Mouse (Mus musculus): ENCODE results near the gene Tln1.
A peak's percentile ranks its signal among the peaks of the same experiment; 100 is the strongest.
"Not testable (repeated sequence)": the region's sequence is repeated elsewhere in the genome, so short reads cannot be mapped to it uniquely, and the experiment has no call there.

Gene Tln1

DNA sequence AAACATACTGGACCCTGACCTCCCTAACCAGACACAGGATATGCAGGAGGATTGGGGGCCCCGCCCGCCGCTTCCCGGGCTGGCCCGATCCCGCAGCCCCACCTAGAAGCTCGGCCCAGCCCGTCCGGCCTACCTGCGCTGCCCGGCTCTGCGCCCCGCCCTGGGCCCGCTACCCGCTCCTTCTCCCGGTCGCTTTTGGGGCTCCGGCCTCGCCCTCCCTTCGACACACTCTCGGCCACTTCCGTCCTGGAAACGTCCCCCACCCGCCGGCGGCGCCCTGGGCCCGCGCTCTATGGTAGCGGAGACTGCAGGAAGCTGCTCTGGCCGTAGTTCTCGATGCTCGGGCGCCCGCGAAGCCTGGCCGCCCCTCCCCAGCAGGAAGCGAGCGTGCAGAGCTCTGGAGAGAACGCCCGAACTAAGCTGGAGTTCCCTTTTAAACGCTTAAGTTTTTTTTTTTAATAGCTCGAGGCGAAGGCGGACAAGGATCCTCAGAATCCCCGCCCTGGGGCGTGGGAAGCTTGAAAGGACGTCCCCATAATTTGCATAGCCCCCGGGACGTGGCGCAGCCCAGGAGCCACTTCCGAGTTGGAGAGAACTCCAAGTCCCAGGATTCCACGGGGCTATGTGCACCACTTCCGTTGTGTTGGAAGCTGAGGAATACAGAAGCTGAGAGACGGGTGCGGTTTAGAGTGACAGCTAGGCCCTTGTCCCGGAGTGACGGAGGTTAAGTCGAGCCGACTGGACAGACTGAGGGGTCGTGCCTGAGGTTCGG lies at the start of gene Tln1, which contains the start of gene Creb3:
Tln1 (minus strand) TSS at position 695 of the 772 bp plus-strand sequence.
Creb3 (plus strand) TSS at position 336 of the 772 bp plus-strand sequence.
- peak; percentile 90 for DNase-seq (ENCODE audit: low read depth, low spot score)

GRCm38 (mm10) chr4:43604751-43605685 lies 42.5 kb upstream of the Tln1 start:
- DNase-seq (ENCODE audit: low read depth, low spot score) = peak; percentile 72

DNA sequence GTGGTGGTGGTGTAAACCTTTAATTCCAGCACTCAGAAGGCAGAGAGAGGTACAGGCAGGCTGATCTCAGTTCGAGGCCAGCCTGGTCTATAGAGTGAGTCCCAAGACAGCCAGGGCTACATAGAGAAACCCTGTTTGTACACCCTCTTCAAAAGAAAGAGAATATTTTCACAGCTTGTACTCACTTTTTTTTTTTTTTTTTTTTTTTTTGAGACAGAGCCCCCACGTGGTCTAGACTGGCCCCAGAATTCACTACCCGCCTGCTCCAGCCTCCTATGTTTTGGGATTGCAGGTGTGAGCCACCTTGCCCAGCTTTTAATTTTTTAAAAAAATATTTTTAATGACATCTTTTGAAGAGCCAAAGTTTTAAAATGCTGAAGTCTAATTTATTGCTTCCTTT lies 41.6 kb upstream of the Tln1 start:
- no peak for DNase-seq (ENCODE audit: low read depth, low spot score)

- DNase-seq (ENCODE audit: low read depth, low spot score) = no peak
These were observed 37.9 kb upstream of the Tln1 start for GRCm38 (mm10) chr4:43600195-43600934.

DNA sequence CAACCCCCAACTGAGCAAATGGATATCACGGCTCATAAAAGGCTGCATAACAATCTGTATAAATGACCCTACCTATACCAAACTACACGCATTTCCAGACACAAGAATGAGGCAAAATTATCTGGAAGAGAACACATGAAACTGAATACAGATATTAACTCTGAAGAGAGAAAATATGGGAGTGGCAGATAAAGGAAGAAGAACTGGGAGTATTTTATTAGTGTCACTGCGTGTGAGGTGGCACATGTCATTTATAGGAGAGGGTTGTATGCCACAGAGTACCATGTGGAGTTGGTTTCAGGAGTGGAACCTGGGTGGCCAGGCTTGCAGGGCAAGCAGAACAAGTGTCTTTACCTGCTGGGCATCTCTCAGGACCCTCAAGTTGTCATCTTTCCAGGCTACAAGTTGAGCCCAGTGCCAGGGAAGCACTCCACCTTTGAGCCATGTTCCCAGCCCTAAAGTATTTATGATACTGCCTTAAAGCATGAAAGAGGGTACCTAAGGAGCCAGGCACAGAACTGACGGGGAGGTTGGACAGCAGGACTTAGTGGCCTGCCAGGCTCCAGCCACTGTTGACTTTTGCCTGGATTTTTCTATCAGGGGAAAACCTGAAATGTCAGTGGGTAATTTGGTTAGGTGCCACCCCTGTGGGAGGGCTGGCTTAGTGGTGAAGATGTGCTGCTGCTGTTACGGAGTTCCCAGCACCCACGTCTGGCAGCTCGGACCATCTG lies 36.3 kb upstream of the Tln1 start:
- peak; percentile 48 for DNase-seq (ENCODE audit: low read depth, low spot score)

GRCm38 (mm10) chr4:43598200-43598599 lies 35.7 kb upstream of the Tln1 start:
- peak; percentile 77 for DNase-seq (ENCODE audit: low read depth, low spot score)

DNA sequence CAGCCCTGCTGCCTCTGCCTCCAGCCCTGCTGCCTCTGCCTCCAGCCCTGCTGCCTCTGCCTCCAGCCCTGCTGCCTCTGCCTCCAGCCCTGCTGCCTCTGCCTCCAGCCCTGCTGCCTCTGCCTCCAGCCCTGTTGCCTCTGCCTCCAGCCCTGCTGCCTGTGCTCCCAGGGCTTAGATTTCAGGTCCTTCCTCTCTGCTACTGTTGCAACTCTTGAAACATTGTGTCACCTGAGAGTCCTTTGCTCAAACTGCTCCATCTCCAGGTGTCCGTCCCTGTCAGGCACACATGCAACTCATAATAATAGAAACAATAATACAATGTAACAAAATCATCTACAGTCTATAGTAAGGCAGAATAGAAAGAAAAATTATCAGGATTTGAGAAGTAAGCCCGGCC lies 34.1 kb upstream of the Tln1 start:
- DNase-seq (ENCODE audit: low read depth, low spot score) = not testable (repeated sequence)

- DNase-seq (ENCODE audit: low read depth, low spot score) = no peak
These were observed 31.0 kb upstream of the Tln1 start for GRCm38 (mm10) chr4:43593453-43593852.

DNA sequence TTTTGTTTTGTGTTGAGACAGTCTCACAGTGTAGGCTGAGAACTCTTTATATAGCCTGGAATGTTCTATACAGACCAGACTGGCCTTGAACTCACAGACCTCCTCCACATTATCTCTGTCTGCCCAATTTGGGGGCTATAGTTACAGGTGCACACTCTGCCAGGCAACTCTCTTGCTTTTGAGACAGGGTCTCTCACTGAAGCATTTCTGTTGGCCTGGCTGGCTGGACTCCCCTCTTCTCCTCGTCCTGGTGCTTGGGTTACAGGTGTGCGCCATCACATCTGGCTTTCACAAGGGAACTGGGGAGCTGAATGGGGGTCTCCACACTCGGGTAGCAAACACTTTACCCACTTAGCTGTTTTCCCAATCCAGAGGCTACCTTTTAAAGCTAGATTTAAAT lies 29.5 kb upstream of the Tln1 start:
- no peak for DNase-seq (ENCODE audit: low read depth, low spot score)

- no peak for DNase-seq (ENCODE audit: low read depth, low spot score)
These were observed 29.1 kb upstream of the Tln1 start for GRCm38 (mm10) chr4:43591543-43591942.

GRCm38 (mm10) chr4:43587681-43588080 lies 25.2 kb upstream of the Tln1 start:
- DNase-seq (ENCODE audit: low read depth, low spot score) = no peak

DNA sequence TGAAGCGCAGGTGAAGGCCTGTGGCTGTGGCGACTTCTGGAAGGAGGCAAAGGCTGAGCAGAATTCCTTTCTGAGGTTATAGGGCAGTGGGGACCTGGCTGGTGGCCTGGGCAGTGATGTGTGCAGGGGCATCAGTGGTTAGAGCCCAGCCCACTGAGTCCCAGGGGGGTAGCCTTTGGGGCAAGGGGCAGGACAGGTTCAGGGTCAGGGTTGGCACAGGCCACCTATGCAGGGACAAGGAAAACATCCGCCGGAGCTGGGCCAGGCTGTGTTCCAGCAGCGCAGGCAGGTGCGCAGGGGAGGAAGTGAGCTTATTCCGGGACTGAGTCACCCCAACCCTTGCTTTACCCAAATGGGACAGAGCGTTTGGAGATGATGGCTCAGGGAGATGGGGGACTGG lies 23.9 kb upstream of the Tln1 start:
- DNase-seq (ENCODE audit: low read depth, low spot score) = no peak

DNA sequence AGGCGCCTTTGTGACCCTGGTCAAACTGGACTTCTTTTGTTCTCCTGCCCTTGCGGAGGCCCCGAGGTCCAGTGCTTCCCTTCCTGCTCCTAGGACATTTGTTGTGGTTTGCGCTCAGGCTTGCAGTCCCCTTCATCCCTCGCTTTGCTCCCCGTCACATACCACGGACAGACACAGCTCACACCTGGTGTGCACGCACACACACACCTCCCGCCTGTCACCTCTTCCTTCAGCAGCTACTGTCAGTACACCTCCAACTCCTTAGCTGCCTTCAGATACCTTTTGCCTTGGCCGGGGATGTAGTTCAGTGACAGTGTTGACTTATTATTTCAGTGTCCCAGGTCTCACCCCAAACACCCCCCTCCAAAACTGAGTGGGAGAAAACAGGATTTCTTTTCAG lies 23.2 kb upstream of the Tln1 start:
- DNase-seq (ENCODE audit: low read depth, low spot score) = no peak

GRCm38 (mm10) chr4:43584444-43585416 lies 22.2 kb upstream of the Tln1 start, which contains the start of gene Msmp:
Gene Msmp, minus strand, starts transcription at chr4:43584494.
- DNase-seq (ENCODE audit: low read depth, low spot score) = no peak

DNA sequence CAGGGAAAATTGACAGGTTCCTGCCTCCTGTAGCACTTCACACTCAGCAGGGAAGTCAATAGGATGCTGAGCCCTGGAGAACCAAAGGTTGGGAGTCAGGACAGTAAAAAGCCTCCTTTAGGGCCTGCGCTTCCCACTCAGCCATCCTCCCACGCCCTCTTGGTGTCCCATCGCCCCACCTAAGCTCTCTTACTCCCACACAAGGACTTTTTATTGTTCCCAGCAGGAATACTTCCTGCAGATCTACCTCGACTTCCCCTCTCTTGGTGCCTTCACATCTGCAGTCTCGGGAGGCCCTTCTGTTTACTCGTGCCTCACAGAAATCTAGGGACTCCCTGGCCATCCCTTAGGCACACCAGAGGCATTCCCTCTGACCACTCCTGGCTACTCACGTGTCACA lies 20.9 kb upstream of the Tln1 start:
- no peak for DNase-seq (ENCODE audit: low read depth, low spot score)

GRCm38 (mm10) chr4:43582241-43582640 lies 19.8 kb upstream of the Tln1 start:
- no peak for DNase-seq (ENCODE audit: low read depth, low spot score)

GRCm38 (mm10) chr4:43581381-43581780 lies 18.9 kb upstream of the Tln1 start:
- DNase-seq (ENCODE audit: low read depth, low spot score) = no peak

DNA sequence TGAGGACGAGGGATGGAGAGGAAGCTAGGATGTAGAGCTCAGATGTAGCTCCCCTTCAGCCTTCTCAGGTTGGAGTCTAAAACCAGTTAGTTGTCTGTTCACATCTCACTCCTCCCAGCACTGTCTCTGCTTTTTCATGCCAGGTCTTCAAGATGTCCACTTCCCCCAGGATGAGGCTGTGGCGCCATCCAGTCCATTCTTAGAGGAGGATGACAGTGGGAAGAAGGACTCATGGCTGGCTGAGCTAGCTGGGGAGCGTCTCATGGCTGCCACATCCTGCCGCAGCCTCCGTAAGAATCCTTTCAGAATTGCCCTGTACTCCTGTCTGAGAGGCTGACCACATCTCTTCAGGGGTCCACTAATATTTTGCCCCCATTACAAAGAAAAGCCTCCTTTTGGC lies 18.2 kb upstream of the Tln1 start:
- no peak for DNase-seq (ENCODE audit: low read depth, low spot score)

DNA sequence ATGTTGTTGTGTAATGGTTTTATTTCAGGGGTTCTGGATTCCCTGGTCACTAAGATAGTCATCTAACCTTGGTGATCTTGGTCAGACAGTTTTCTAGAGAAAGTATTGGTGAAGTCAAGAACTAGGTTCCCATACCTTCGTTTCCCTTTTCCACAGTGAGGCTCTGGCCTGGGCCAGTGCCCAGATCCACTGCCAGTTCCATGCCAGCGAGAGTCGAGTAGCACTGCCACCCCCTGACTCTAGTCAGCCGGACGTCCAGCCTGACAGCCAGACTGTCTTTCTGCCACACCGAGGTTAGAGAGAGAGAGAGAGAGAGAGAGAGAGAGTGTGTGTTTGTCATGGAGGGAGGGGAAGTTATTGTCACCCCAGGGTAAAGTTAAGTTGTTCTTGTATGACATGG lies 17.2 kb upstream of the Tln1 start:
- no peak for DNase-seq (ENCODE audit: low read depth, low spot score)

DNA sequence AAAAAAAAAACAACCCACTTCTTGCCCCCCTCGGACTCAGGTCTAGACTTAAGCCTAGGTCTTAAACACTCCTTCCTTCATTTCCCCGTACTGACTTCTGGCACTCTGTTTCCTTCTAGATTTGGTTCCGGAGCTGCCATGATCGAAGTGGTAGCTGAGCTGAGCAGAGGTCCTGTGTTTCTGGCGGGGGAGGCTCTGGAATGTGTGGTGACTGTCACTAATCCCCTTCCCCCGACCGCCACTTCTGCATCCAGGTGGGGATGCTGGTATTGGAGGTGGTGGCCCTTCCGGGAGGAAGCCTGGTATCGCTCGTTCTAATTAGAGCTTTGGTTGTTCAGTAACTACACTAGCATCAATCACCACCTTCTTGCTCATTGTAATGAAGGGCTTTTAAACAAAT lies 16.8 kb upstream of the Tln1 start:
- no peak for DNase-seq (ENCODE audit: low read depth, low spot score)

Measured in c-Kit-negative CD71-positive TER-119-positive erythroid progenitor cells, embryonic 14.5 days (primary cell).